Mouse (Mus musculus) neural tube, embryonic 12.5 days (tissue): ENCODE data around the gene Ncor2. TPM values are rescaled to one million over a fixed set of nuclear protein-coding genes. Genes with fewer than 3 reads are reported as not detected.

Experiments used
- ATAC-seq: fragments of 200-750 bp; cut with Nextera tagmentation; 2 replicates; pipeline ENCODE4 v1.8.0; 2017; ENCODE audit warnings: low read depth, mild to moderate bottlenecking, moderate TSS enrichment, moderate library complexity; ENCODE audit not compliant: low FRiP score
- H3K27ac ChIP-seq: fragments of 300-500 bp; sonication (generic); 2 replicates; pipeline ENCODE4 v1.5.1; 2016
- H3K27me3 ChIP-seq: fragments of 300-500 bp; sonication (generic); replicated peaks from 2 replicates; pipeline ENCODE4 v1.6.1; 2016; ENCODE audit warnings: mild to moderate bottlenecking
- H3K36me3 ChIP-seq: fragments of 300-500 bp; sonication (generic); 2 replicates; pipeline ENCODE4 v1.6.1; 2016; ENCODE audit warnings: mild to moderate bottlenecking
- H3K4me1 ChIP-seq: fragments of 300-500 bp; sonication (generic); 2 replicates; pipeline ENCODE4 v1.6.1; 2016
- H3K4me2 ChIP-seq: fragments of 300-500 bp; sonication (generic); replicated peaks from 2 replicates; pipeline ENCODE4 v1.6.1; 2016; ENCODE audit warnings: mild to moderate bottlenecking
- H3K4me3 ChIP-seq: fragments of 300-500 bp; sonication (generic); 2 replicates; pipeline ENCODE4 v1.5.1; 2016
- H3K9ac ChIP-seq: fragments of 300-500 bp; sonication (generic); 2 replicates; pipeline ENCODE4 v1.6.1; 2016; ENCODE audit warnings: mild to moderate bottlenecking
- H3K9me3 ChIP-seq: fragments of 300-500 bp; sonication (generic); 2 replicates; pipeline ENCODE4 v1.6.1; 2016; ENCODE audit warnings: mild to moderate bottlenecking
- WGBS: fragments of 180-500 bp; shearing (Covaris S2); methylation state at CpG from one replicate; pipeline ENCODE4 v1.1.7; 2016; 5-methylcytosine and 5-hydroxymethylcytosine counted together
- polyA plus RNA-seq: library from polyadenylated mRNA; unstranded; fragments of >200 nt; fragmentation: Nextera tagmentation; extraction: Ambion mirVana; gene quantifications from 2 replicates; pipeline ENCODE4 v1.2.1, GENCODE M21; 2016

The Ncor2 gene
- polyA plus RNA-seq, 1 experiment from 2014 or later: 36.9 TPM

- no peaks in the 10 kb centered on the region for H3K36me3 ChIP-seq
- peak overlapping the region; percentile 52 for H3K4me2 ChIP-seq
- WGBS: 10% methylated on average over 10 of the region's 10 CpGs
- no peak overlapping the region; the same call in 1 of the 2 replicates for H3K4me3 ChIP-seq
- H3K27me3 ChIP-seq: no peaks in the 10 kb centered on the region
- peak; percentile 43 for ATAC-seq
- no peaks in the 10 kb centered on the region for H3K9me3 ChIP-seq
- peak overlapping the region; percentile 95 for H3K27ac ChIP-seq
- peak overlapping the region; percentile 26; the same call in 1 of the 2 replicates for H3K9ac ChIP-seq
- H3K4me1 ChIP-seq: peaks cover 93% of the 10 kb centered on the region
Measured at GRCm38 (mm10) chr5:125150951-125151564, 28.0 kb downstream of the Ncor2 start.

DNA sequence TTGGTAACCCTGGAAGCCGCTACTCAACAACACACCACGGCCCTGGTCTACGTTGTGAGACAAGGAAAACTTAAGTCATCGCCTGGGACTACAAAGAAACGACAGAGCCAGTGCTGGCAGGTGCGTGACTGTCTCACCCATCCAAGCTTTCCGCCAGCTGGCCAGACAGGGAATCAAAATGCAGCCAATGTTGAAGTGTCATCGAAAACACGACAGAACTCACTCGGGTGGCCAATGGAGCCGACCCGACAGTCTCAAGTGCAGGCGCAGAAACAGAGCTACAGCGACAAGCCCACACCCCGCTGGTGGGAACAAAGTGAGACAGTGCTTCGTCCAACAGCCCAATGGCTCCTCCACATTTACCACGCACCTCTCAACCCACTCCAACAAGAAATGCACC lies 29.9 kb downstream of the Ncor2 start:
- Histone ChIP-seq H3K36me3 (no peaks in the 10 kb centered on the region), H3K9me3 (no peaks in the 10 kb centered on the region), H3K27ac (no peak overlapping the region), H3K4me3 (no peak overlapping the region), H3K27me3 (no peaks in the 10 kb centered on the region), H3K9ac (no peak overlapping the region), H3K4me2 (0 out of 2 replicates have a peak overlapping the region, but pooled peaks have one; percentile 12), H3K4me1 (peaks cover 82% of the 10 kb centered on the region)
- 66% methylated on average over 17 of the region's 17 CpGs for WGBS
- ATAC-seq: no peak

DNA sequence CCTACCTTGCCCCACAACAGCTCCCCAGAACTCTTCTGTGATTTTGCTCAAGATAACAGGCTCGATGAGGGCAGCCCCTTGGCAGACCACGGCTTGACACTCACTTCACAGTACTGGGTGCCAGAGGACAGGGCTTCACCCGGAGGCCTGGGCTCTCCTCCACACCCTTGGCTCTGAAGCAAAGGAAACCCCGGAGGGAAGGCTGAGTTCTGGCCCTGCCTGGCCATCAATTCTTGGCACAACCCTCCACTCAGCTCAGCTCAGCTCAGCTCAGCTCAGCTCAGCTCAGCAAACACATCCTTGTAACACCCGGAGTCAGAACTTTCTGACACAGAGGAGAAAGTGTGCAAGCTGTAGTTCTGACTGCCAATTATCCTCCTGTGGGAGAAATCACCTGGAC lies 30.3 kb downstream of the Ncor2 start:
- Histone ChIP-seq H3K4me2 (0 out of 2 replicates have a peak overlapping the region, but pooled peaks have one; percentile 12), H3K36me3 (no peaks in the 10 kb centered on the region), H3K9ac (no peak overlapping the region), H3K4me1 (peaks cover 80% of the 10 kb centered on the region), H3K4me3 (no peak overlapping the region), H3K9me3 (no peaks in the 10 kb centered on the region), H3K27me3 (no peaks in the 10 kb centered on the region), H3K27ac (no peak overlapping the region)
- WGBS: 40% methylated on average over 5 of the region's 5 CpGs
- ATAC-seq: no peak

GRCm38 (mm10) chr5:125148173-125148572 lies 30.8 kb downstream of the Ncor2 start:
- H3K27me3 ChIP-seq: no peaks in the 10 kb centered on the region
- no peaks in the 10 kb centered on the region for H3K36me3 ChIP-seq
- no peak overlapping the region for H3K9ac ChIP-seq
- H3K9me3 ChIP-seq: no peaks in the 10 kb centered on the region
- no peak for ATAC-seq
- peaks cover 80% of the 10 kb centered on the region for H3K4me1 ChIP-seq
- WGBS: 26% methylated on average over 10 of the region's 10 CpGs
- H3K4me2 ChIP-seq: 0 out of 2 replicates have a peak overlapping the region, but pooled peaks have one; percentile 12
- H3K27ac ChIP-seq: no peak overlapping the region
- H3K4me3 ChIP-seq: no peak overlapping the region

DNA sequence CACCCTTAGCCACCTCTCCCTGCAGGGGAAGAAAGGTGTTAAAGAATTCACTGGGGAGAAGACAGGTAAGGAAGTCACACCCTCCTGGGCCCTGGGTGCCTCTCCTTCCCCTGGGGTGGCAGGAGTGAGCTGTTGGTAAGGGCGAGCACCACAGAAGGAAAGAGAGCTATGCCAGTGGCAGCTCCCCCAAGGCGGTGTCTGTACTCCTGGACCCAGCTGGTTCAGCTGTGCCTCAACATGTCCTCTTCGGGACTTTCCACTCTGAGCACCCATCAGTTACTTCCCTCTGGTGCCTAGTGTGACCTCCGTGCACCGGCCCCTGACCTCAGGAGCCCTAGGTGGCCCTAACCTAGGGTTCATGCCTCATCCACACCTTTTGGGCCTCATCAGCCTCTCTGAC lies 31.9 kb downstream of the Ncor2 start:
- no peak for ATAC-seq
- Histone ChIP-seq H3K36me3 (no peaks in the 10 kb centered on the region), H3K9ac (no peak overlapping the region), H3K27me3 (no peaks in the 10 kb centered on the region), H3K9me3 (no peaks in the 10 kb centered on the region), H3K4me3 (no peak overlapping the region), H3K4me1 (peaks cover 80% of the 10 kb centered on the region), H3K4me2 (no peak overlapping the region), H3K27ac (no peak overlapping the region)
- WGBS: 89% methylated on average over 5 of the region's 5 CpGs

- Histone ChIP-seq H3K4me3 (no peak overlapping the region), H3K4me1 (peaks cover 78% of the 10 kb centered on the region), H3K36me3 (no peaks in the 10 kb centered on the region), H3K9me3 (no peaks in the 10 kb centered on the region), H3K9ac (no peak overlapping the region), H3K27ac (0 out of 2 replicates have a peak overlapping the region, but pooled peaks have one; percentile 50), H3K4me2 (no peak overlapping the region), H3K27me3 (no peaks in the 10 kb centered on the region)
- 86% methylated on average over 12 of the region's 12 CpGs for WGBS
- no peak for ATAC-seq
Measured at GRCm38 (mm10) chr5:125143114-125143872, 35.7 kb downstream of the Ncor2 start.

DNA sequence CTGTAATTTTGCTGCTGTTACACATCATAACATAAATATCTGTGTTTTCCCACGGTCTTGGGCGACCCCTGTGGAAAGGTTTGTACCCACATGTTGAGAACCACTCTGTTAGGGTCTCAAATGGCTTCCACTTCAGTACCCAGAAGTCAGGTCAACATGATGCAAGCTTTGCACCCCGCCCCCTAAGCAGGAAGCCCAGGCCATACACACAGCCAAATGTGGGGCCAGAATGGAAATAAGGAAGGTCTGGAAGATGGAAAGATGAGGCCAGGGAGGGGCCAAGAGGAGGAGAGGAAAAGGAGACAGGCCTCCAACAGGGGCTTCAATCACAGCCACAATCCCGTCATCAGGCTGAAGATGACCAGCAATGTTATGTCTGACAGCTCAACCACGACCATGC lies 37.1 kb downstream of the Ncor2 start:
- Histone ChIP-seq H3K9ac (0 out of 2 replicates have a peak overlapping the region, but pooled peaks have one; percentile 44), H3K4me1 (peaks cover 78% of the 10 kb centered on the region)
- ATAC-seq: no peak

GRCm38 (mm10) chr5:125141525-125141880 lies 37.5 kb downstream of the Ncor2 start:
- Histone ChIP-seq H3K4me3 (no peak overlapping the region), H3K4me2 (peak overlapping the region; percentile 57), H3K27me3 (no peaks in the 10 kb centered on the region), H3K27ac (peak overlapping the region; percentile 96), H3K4me1 (peaks cover 80% of the 10 kb centered on the region), H3K9me3 (no peaks in the 10 kb centered on the region), H3K36me3 (no peaks in the 10 kb centered on the region), H3K9ac (peak overlapping the region; percentile 44; the same call in 1 of the 2 replicates)
- ATAC-seq: peak; percentile 75
- WGBS: 2% methylated on average over 7 of the region's 7 CpGs

More for the DNA sequence above, 37.1 kb downstream of the Ncor2 start:
- no peak overlapping the region for H3K4me3 ChIP-seq
- H3K9me3 ChIP-seq: no peaks in the 10 kb centered on the region
- peak overlapping the region; percentile 96 for H3K27ac ChIP-seq
- 50% methylated on average over 5 of the region's 5 CpGs for WGBS
- no peaks in the 10 kb centered on the region for H3K36me3 ChIP-seq
- H3K27me3 ChIP-seq: no peaks in the 10 kb centered on the region
- H3K4me2 ChIP-seq: peak overlapping the region; percentile 57

- peak overlapping the region; percentile 56 for H3K9ac ChIP-seq
- 9% methylated on average over 27 of the region's 27 CpGs for WGBS
Measured at GRCm38 (mm10) chr5:125140832-125141524, 38.0 kb downstream of the Ncor2 start.

DNA sequence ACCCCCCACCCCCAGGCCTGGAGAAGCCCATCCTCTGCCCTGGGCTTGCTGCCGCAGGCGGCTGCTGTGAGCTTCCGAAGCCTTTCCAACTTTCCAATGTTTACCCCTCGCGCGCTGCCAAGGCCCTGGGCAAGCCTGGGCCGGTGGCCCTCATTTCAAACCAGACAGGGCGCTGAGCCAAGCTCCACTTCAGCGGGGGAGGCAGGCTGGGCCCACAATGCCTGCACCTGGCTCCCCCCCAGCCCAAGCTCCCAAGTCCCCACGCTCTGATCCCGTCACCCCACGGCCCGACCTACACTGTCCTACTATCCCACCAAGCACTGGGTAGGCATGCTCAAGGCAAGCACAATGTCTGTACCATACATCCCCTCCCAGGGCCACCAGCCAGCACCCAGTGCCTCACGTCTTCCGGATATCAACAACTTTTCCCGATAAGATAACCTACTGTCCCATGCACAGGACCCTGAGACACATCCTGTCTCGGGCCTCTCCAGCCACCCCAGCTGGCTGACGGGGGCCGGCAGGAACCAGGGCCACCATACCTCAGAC lies 38.8 kb downstream of the Ncor2 start:
- Histone ChIP-seq H3K9ac (peak overlapping the region; percentile 56), H3K9me3 (no peaks in the 10 kb centered on the region), H3K27ac (peak overlapping the region; percentile 92), H3K4me2 (peak overlapping the region; percentile 57), H3K4me1 (peaks cover 81% of the 10 kb centered on the region), H3K27me3 (no peaks in the 10 kb centered on the region), H3K4me3 (peak overlapping the region; percentile 9; the same call in 1 of the 2 replicates), H3K36me3 (no peaks in the 10 kb centered on the region)
- WGBS: 57% methylated on average over 19 of the region's 19 CpGs
- peak; percentile 3; the same call in 1 of the 2 replicates for ATAC-seq

More at GRCm38 (mm10) chr5:125140832-125141524, 38.0 kb downstream of the Ncor2 start:
- H3K9me3 ChIP-seq: no peaks in the 10 kb centered on the region
- no peaks in the 10 kb centered on the region for H3K36me3 ChIP-seq
- peaks cover 83% of the 10 kb centered on the region for H3K4me1 ChIP-seq
- H3K27ac ChIP-seq: peak overlapping the region; percentile 96
- peak overlapping the region; percentile 57 for H3K4me2 ChIP-seq
- ATAC-seq: peak; percentile 86
- no peaks in the 10 kb centered on the region for H3K27me3 ChIP-seq
- H3K4me3 ChIP-seq: peak overlapping the region; percentile 9; the same call in 1 of the 2 replicates

- Histone ChIP-seq H3K4me1 (peaks cover 87% of the 10 kb centered on the region), H3K36me3 (no peaks in the 10 kb centered on the region), H3K27me3 (no peaks in the 10 kb centered on the region), H3K9me3 (no peaks in the 10 kb centered on the region), H3K9ac (peak overlapping the region; percentile 56; the same call in 1 of the 2 replicates), H3K27ac (peak overlapping the region; percentile 92; the same call in 1 of the 2 replicates), H3K4me2 (peak overlapping the region; percentile 57), H3K4me3 (no peak overlapping the region)
- WGBS: 87% methylated on average over 5 of the region's 5 CpGs
- ATAC-seq: no peak
Measured at GRCm38 (mm10) chr5:125139669-125140068, 39.4 kb downstream of the Ncor2 start.
